Mouse (Mus musculus) kidney, adult 2 months (tissue): Measurements from ENCODE around the gene Ssh3. TPM values are rescaled to one million over a fixed set of nuclear protein-coding genes. Genes with fewer than 3 reads are reported as not detected.
A peak's percentile ranks its signal among the peaks of the same experiment; 100 is the strongest.

Experiments
- DNase-seq: peaks from one replicate; pipeline ENCODE4 v3.0.0; 2021
- H3K27ac ChIP-seq: fragments of 200-500 bp; 2 replicates; pipeline ENCODE4 v1.5.1; 2012; ENCODE audit warnings: low read depth, low read length, control low read depth, inconsistent platforms; ENCODE audit not compliant: insufficient read depth
- H3K27me3 ChIP-seq: fragments of 200-500 bp; replicated peaks from 2 replicates; pipeline ENCODE4 v1.6.1; 2012; ENCODE audit warnings: mild to moderate bottlenecking, moderate library complexity, low read length, inconsistent platforms; ENCODE audit not compliant: control insufficient read depth, insufficient read depth
- H3K36me3 ChIP-seq: fragments of 200-500 bp; 2 replicates; pipeline ENCODE4 v1.6.1; 2012; ENCODE audit warnings: mild to moderate bottlenecking, moderate library complexity, low read length, inconsistent platforms; ENCODE audit not compliant: control insufficient read depth, insufficient read depth
- H3K4me1 ChIP-seq: fragments of 200-500 bp; 2 replicates; pipeline ENCODE4 v1.6.1; 2011; ENCODE audit warnings: low read length; ENCODE audit not compliant: control insufficient read depth, insufficient read depth
- H3K4me3 ChIP-seq: fragments of 200-500 bp; 2 replicates; pipeline ENCODE4 v1.5.1; 2011; ENCODE audit warnings: mild to moderate bottlenecking, low read depth, low read length, control low read depth; ENCODE audit not compliant: insufficient read depth
- CTCF ChIP-seq: fragments of 200-500 bp; conservative IDR thresholded peaks from 2 replicates; pipeline ENCODE4 v1.5.1; 2011; ENCODE audit warnings: low read depth, mild to moderate bottlenecking, control low read depth, low read length, moderate library complexity, mixed read lengths; ENCODE audit not compliant: insufficient read depth, insufficient read length
- POLR2A ChIP-seq: fragments of 200-500 bp; IDR thresholded peaks from one replicate; pipeline ENCODE4 v1.6.1; 2011; ENCODE audit warnings: low read depth, low read length, control low read depth
- WGBS: fragments of 180-500 bp; shearing (Covaris S2); methylation state at CpG from one replicate; pipeline ENCODE4 v1.1.7; 2018; 5-methylcytosine and 5-hydroxymethylcytosine counted together
- polyA plus RNA-seq: library from polyadenylated mRNA; depleted of rRNA; stranded (reverse); fragments of >200 nt; gene quantifications from 2 replicates; pipeline ENCODE4 v1.2.3, GENCODE M21; 2012

Gene Ssh3
- polyA plus RNA-seq, 1 experiment = 39.0 TPM

DNA sequence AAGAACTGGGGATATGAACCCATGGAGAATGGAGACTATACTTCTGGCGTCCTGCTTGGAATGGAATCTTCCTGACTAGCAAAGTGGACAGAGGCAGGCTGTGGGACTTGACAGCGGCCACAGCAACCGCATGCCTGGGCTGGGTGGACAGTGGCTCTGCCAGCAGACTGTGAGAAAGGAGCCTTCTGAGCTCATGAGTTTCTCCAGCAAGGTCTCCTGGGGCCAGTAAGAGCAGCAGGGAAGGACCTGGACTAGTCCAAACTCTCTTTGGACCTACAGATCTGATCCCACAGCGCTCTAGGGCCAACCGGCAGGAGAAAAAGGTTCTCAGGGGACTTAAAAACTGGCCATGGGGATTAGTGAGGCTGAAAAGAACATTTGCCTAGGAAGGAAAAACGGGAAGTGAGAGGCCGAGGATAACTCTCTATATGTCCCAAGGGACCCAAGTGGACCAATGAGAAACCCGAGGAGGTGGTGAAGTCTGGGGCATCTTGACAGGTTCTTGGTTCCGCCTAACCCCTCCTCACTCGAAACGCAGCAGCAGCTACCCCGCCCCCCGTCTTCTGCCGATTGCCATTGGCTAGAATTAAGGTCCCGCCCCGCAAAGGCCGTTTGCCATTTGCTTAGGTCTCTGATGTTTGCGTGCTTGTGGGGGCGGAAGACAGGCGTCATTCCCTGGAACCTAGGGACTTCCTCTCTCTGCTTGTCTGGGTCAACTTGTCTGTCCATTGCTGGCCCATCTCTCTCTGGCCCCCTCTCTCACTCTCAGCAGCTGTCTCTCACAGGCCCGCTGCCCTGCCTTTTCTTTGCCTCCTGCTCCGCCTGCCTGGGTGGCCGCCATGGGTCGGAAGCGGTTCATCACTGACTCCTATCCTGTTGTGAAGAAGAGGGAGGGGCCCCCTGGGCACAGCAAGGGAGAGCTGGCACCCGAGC, 37.5 kb downstream of the Ssh3 start, which contains the start of gene Pold4:
TSS of gene Pold4 (plus strand) at position 647 of the 933 bp plus-strand sequence.
- peak; percentile 99 for DNase-seq
- H3K36me3 ChIP-seq = no peaks in the 10 kb centered on the region
- peak within 1 kb of the TSS; percentile 97 for H3K27ac ChIP-seq
- 7% methylated on average over 26 of the region's 26 CpGs for WGBS
- peak within 1 kb of the TSS; percentile 84 for H3K4me3 ChIP-seq
- peak; percentile 19 for TF ChIP-seq POLR2A
- TF ChIP-seq CTCF = no peak
- peaks cover 11% of the 10 kb centered on the region for H3K4me1 ChIP-seq
- no peaks in the 10 kb centered on the region for H3K27me3 ChIP-seq

DNA sequence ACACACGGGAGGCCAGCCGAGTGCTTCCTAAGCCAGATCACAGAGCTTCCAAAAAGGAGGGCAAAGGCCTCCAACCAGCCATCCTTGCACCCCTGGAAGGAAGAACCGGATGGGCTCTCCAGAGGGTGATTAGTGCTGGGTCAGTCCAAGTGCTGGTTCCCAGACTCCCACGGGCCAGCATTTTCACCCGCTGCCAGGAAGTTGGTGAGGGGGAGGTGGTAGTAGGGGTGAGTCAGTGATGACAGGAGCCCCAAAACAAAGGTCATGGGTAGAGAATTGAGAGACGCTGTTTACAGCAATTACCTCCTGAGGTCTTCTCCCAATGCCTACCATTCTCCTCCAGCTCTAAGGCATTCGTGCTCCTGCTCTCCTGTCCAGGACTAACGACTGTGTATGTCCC, 38.6 kb downstream of the Ssh3 start:
- peak; percentile 43 for DNase-seq
- H3K27me3 ChIP-seq = no peaks in the 10 kb centered on the region
- WGBS = 36% methylated on average over 8 of the region's 8 CpGs
- H3K36me3 ChIP-seq = no peaks in the 10 kb centered on the region
- peaks cover 11% of the 10 kb centered on the region for H3K4me1 ChIP-seq
- TF ChIP-seq CTCF (no peak), POLR2A (no peak)
- no peak overlapping the region for H3K4me3 ChIP-seq
- peak overlapping the region; percentile 43; the same call in 1 of the 2 replicates for H3K27ac ChIP-seq

DNA sequence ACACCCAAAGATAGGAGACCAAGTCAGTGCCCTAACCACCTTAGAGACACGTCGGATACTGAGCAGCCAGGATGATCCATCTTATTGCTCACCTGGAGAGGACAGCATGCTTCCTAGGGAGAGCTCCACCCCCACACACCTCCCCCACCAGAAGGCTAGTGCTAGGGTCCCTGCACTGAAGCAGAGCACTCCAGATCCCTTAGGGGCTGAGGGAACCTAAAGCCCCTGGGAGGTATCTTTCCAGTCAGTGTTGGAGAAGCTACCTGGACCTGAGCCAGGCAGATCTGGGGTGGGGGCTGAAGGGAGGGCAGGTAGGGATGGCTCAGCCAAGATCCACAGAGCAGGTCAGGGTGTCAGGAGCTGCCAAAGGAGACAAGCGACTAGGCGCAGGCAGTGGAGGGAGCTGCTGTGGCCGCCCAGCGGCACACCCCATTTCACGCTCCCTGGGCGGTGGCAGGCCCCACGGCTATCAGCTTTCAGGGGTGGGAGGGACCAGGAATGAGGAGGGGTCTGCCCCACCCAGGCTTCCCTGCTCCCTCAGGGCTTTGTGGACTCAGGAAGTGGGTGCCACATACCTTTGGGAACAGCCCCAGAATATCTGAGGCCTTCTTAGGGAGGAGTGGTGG, 39.4 kb downstream of the Ssh3 start:
- WGBS = 75% methylated on average over 9 of the region's 9 CpGs
- DNase-seq = no peak
- no peaks in the 10 kb centered on the region for H3K36me3 ChIP-seq
- no peak overlapping the region for H3K27ac ChIP-seq
- H3K4me3 ChIP-seq = no peak overlapping the region
- TF ChIP-seq CTCF = no peak
- TF ChIP-seq POLR2A = no peak
- H3K27me3 ChIP-seq = no peaks in the 10 kb centered on the region
- peaks cover 11% of the 10 kb centered on the region for H3K4me1 ChIP-seq

DNA sequence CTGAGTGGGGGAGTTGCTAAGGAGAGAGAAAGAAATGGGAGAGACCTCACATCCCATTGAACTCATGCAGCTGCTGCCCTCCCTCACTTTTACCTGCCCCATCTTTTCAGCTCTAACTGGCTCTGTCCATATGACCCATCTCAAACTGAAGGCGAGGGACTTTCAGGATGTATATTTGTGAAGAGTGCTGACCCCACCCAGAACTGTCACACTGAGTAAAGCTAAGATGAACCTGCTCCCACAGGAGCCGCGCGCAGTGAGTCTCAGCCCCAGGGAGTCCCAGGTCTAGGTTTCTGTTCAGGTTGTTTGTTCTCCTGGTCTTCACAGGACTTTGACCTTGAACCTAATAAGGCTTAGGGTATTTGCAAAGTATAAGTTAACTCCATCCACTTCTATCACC, 40.1 kb downstream of the Ssh3 start:
- peaks cover 11% of the 10 kb centered on the region for H3K4me1 ChIP-seq
- DNase-seq = no peak
- H3K27me3 ChIP-seq = no peaks in the 10 kb centered on the region
- no peak overlapping the region for H3K4me3 ChIP-seq
- TF ChIP-seq CTCF (no peak), POLR2A (no peak)
- H3K27ac ChIP-seq = no peak overlapping the region
- H3K36me3 ChIP-seq = no peaks in the 10 kb centered on the region
- 68% methylated on average over 4 of the region's 4 CpGs for WGBS

DNA sequence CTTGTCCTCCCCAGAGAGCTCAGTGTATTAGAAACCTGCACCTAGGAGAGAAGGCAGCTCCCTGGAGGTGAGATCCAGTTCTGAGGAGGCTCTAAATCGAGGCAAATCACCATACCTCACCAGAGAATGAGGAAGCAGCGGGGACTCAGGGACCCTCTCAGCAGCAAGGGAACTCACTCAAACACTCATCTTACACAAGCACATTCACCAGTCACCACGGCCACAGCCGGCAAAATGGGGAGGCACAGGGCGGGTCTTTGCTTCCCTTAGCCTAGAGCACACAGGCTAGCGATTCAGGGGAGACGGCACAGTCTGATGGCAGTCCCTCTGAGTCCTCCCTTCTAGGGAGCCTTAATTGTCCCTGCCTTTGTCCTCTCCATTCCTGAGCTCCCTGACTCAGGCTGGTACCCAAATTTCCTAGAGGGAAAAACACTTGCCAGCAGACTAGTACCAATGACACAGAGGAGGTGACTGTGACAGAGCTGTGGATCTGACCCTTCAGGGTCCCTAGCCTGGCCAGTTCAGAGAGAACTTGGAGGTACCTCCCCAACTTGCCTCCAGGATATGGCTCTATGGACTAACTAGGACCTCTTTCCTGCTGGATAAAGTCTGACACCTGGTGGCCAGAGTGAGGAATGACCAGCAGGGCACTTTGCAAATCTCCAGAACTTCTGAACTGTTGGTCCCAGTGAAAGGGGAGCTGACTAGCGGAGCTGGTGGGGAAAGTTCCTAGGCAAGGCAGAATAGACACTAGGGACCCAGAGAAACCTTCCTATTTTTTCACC, 40.9 kb downstream of the Ssh3 start:
- peak; percentile 84 for DNase-seq
- Histone ChIP-seq H3K4me1 (peaks cover 11% of the 10 kb centered on the region), H3K36me3 (no peaks in the 10 kb centered on the region), H3K27ac (no peak overlapping the region), H3K27me3 (no peaks in the 10 kb centered on the region), H3K4me3 (no peak overlapping the region)
- TF ChIP-seq POLR2A (no peak), CTCF (peak; percentile 95)
- WGBS = 35% methylated on average over 8 of the region's 8 CpGs

DNA sequence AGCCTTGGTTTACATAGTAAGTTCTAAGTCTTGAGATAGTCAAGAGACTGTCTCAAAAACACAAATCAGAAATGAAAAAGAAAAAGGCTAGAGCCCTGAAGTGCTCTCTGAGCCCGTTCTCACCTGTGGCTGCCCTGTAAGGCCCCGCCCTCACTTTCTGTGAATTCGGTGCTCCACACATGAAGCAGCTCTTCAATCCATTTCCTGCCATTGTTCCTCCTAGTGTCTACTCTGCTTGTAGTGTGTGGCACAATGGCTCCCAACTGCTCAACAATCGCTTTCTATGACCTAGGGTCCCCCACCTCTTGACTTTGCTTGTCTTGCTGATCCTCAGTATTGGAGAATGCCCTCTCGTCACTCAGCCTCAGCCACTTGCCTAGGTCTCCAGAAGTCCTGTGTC, 41.5 kb downstream of the Ssh3 start:
- Histone ChIP-seq H3K27ac (no peak overlapping the region), H3K36me3 (no peaks in the 10 kb centered on the region), H3K4me3 (no peak overlapping the region), H3K27me3 (no peaks in the 10 kb centered on the region), H3K4me1 (peaks cover 11% of the 10 kb centered on the region)
- TF ChIP-seq CTCF (no peak), POLR2A (no peak)
- WGBS = 81% methylated on average over 5 of the region's 5 CpGs
- no peak for DNase-seq

DNA sequence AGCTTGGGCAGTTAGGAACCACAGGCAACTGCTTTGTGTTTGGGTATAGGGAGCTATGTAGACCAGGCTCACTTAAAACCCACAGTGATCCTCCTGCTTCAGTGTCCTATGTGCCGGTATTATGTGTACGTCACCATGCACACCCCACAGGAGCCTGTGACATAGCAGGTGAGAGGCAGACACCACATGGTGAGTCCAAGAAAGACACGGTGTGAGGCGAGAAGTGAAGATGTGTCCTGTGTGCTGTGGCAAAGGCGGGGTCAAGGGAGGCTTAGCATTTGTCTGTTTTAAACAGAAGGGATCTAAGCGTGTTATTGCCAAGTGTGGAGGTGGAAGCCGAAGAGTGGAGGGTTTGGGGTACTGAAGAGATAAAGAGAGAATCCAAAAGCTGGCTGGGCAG, 42.2 kb downstream of the Ssh3 start:
- no peak overlapping the region for H3K27ac ChIP-seq
- DNase-seq = no peak
- no peak overlapping the region for H3K4me3 ChIP-seq
- 92% methylated on average over 7 of the region's 7 CpGs for WGBS
- peaks cover 8% of the 10 kb centered on the region for H3K4me1 ChIP-seq
- no peak for TF ChIP-seq CTCF
- no peak for TF ChIP-seq POLR2A
- H3K27me3 ChIP-seq = no peaks in the 10 kb centered on the region
- H3K36me3 ChIP-seq = no peaks in the 10 kb centered on the region
